Comparison of ENCODE assay signal across 10 mouse cellular contexts in genomic region chr3:154328721-154329322, GRCm38 (mm10). TPM values are rescaled to one million over a fixed set of nuclear protein-coding genes. Genes with fewer than 3 reads are reported as not detected.
DNase-seq lines count a peak whose midpoint lies in the region; ATAC-seq and TF ChIP-seq lines count a peak whose summit lies in the region.
"Had no signal": no experiment of that assay in that cellular context is flagged by ENCODE, and none has a peak within 500 bp of the region (broad histone marks: within the 10 kb centered on the region; RNA-seq: fewer than 3 reads in every experiment).

No protein-coding gene starts in this region.

- peaks cover 21% of the 10 kb centered on the region for H3K4me1 ChIP-seq in heart, embryonic 11.5 days (ENCODE audit: control insufficient read depth, insufficient read depth, low read length)
- H3K4me1 ChIP-seq in ES-E14 (ENCODE audit: control insufficient read depth in 2 of 2, insufficient read depth in 2 of 2, low read length in 2 of 2, poor library complexity in 1 of 2): peaks cover 0 to 3% of the 10 kb centered on the region in 2 experiments; a peak in 1 of 4 replicates
- H3K4me1 ChIP-seq in hindbrain, embryonic 10.5 days (replicated peaks): peaks cover 41% of the 10 kb centered on the region
- peaks cover 37% of the 10 kb centered on the region for H3K4me1 ChIP-seq in midbrain, embryonic 10.5 days

- ATAC-seq in heart, embryonic 11.5 days (replicated peaks; ENCODE audit: insufficient number of reproducible peaks, low FRiP score, low TSS enrichment): no peak
- no peak for ATAC-seq in megakaryocyte progenitor cell, adult 5-6 weeks (replicated peaks; ENCODE audit: poor library complexity)

- in situ Hi-C loops in ES-E14 (cut with MboI; ENCODE audit: low sequenced_read_pairs in 2 of 2, unreplicated experiment in 2 of 2): no loop called here

- H3K36me3 ChIP-seq in heart, embryonic 11.5 days (ENCODE audit: control insufficient read depth, insufficient read depth, low read length): no peaks in the 10 kb centered on the region
- H3K36me3 ChIP-seq in ES-E14 (ENCODE audit: control insufficient read depth, insufficient read depth, low read length, poor library complexity, severe bottlenecking): no peaks in the 10 kb centered on the region
- no peaks in the 10 kb centered on the region for H3K36me3 ChIP-seq in hindbrain, embryonic 10.5 days
- H3K36me3 ChIP-seq in midbrain, embryonic 10.5 days: no peaks in the 10 kb centered on the region

- peaks cover 81% of the 10 kb centered on the region for H3K27me3 ChIP-seq in heart, embryonic 11.5 days (ENCODE audit: control insufficient read depth, insufficient read depth, low read length)
- peaks cover 100% of the 10 kb centered on the region for H3K27me3 ChIP-seq in hindbrain, embryonic 10.5 days (ENCODE audit: insufficient read depth, poor library complexity, severe bottlenecking)
- H3K27me3 ChIP-seq in midbrain, embryonic 10.5 days (ENCODE audit: low read depth, poor library complexity, severe bottlenecking): peaks cover 99% of the 10 kb centered on the region

- no peaks in the 10 kb centered on the region for H3K9me3 ChIP-seq in heart, embryonic 11.5 days (replicated peaks; ENCODE audit: control insufficient read depth, low read length)
- no peaks in the 10 kb centered on the region for H3K9me3 ChIP-seq in ES-E14 (ENCODE audit: control insufficient read depth, insufficient read depth, low read depth, low read length)
- no peaks in the 10 kb centered on the region for H3K9me3 ChIP-seq in hindbrain, embryonic 10.5 days
- no peaks in the 10 kb centered on the region for H3K9me3 ChIP-seq in midbrain, embryonic 10.5 days (replicated peaks)

- DNase-seq in heart, adult 18-20 months: no peak
- no peak for DNase-seq in ES-E14 (ENCODE audit: low read depth, low spot score)
- DNase-seq in hindbrain, embryonic 10.5 days (ENCODE audit: low spot score): no peak
- no peak for DNase-seq in midbrain, embryonic 10.5 days (ENCODE audit: low spot score)
- no peak for DNase-seq in layer of hippocampus, postnatal 25 days (ENCODE audit: extremely low spot score in 1 of 2, low spot score in 1 of 2)
- no peak for DNase-seq in cerebellum, adult 8-10 months

- peak overlapping the region; percentile 48 for H3K4me3 ChIP-seq in heart, embryonic 11.5 days (ENCODE audit: low read depth, low read length)
- H3K4me3 ChIP-seq in ES-E14 (ENCODE audit: insufficient read depth in 1 of 2, low read depth in 1 of 2, low read length in 2 of 2, poor library complexity in 1 of 2, severe bottlenecking in 1 of 2): peak overlapping the region; percentile 32 to 53; a peak in 3 of 4 replicates
- peak overlapping the region; percentile 60 for H3K4me3 ChIP-seq in hindbrain, embryonic 10.5 days
- H3K4me3 ChIP-seq in midbrain, embryonic 10.5 days: peak overlapping the region; percentile 54

- H3K9ac ChIP-seq in heart, embryonic 11.5 days (ENCODE audit: low read depth, low read length): no peak overlapping the region
- no peak overlapping the region for H3K9ac ChIP-seq in ES-E14 (ENCODE audit: insufficient read depth, low read depth, low read length, poor library complexity, severe bottlenecking)

- 1% methylated on average over 22 of the region's 22 CpGs for WGBS in heart, embryonic 11.5 days (ENCODE audit: insufficient replicate concordance)
- WGBS in hindbrain, embryonic 10.5 days: under 1% methylated on average over 22 of the region's 22 CpGs
- WGBS in midbrain, embryonic 10.5 days: 1% methylated on average over 22 of the region's 22 CpGs

- H3K27ac ChIP-seq in heart, embryonic 11.5 days (ENCODE audit: low read depth, low read length): no peak overlapping the region
- H3K27ac ChIP-seq in ES-E14 (ENCODE audit: insufficient read depth, low read depth, low read length, poor library complexity, severe bottlenecking): no peak overlapping the region
- H3K27ac ChIP-seq in hindbrain, embryonic 10.5 days: peak overlapping the region; percentile 83
- peak overlapping the region; percentile 73; the same call in 1 of the 2 replicates for H3K27ac ChIP-seq in midbrain, embryonic 10.5 days (replicated peaks)

- H3K4me2 ChIP-seq in heart, embryonic 11.5 days: peak overlapping the region; percentile 76

TF ChIP-seq in ES-E14, 5 proteins besides CTCF, POLR2A, EP300 and RAD21:
- TF ChIP-seq HCFC1 (IDR thresholded peaks at IDR 0.05; ENCODE audit: borderline replicate concordance, insufficient read depth, low read length) (no peak), ZC3H11A (IDR thresholded peaks at IDR 0.05; ENCODE audit: borderline replicate concordance, low read depth, low read length) (no peak), ZNF384 (IDR thresholded peaks at IDR 0.05; ENCODE audit: low read depth, low read length) (no peak), MAFK (IDR thresholded peaks at IDR 0.05; ENCODE audit: insufficient read depth, low read depth, low read length) (no peak), CHD2 (IDR thresholded peaks at IDR 0.05; ENCODE audit: low read depth, low read length) (no peak)

RNA-seq across cellular contexts. Expression of gene Lhx8, which starts 1.6 kb away (rescaled TPM):
- 0.27 and 0.59 TPM in 2 replicates for polyA plus RNA-seq in heart, embryonic 11.5 days (2014; fragmentation: Nextera tagmentation; extraction: Ambion mirVana)
- total RNA-seq in heart, adult 18-20 months (2021): not detected
- not detected in 2 replicates for total RNA-seq in ES-E14 (2012; rRNA removed)
- 2.8 TPM in 2 replicates for polyA plus RNA-seq in hindbrain, embryonic 10.5 days (2016; fragmentation: Nextera tagmentation; extraction: Ambion mirVana)
- polyA plus RNA-seq in midbrain, embryonic 10.5 days (2016; fragmentation: Nextera tagmentation; extraction: Ambion mirVana): 0.31 and 0.84 TPM in 2 replicates
- not detected for total RNA-seq in layer of hippocampus, postnatal 25 days (2021)
- not detected in 2 replicates for total RNA-seq in megakaryocyte progenitor cell, adult 5-6 weeks (2015)
- total RNA-seq in megakaryocyte progenitor cell, adult 5-6 weeks (2017): not detected in 2 replicates
- total RNA-seq: heart, postnatal 14 days; neutrophil, adult 5-6 weeks had no signal

Comparison
In these comparisons a context has a peak if more than half of its experiments do, and no peak if none do; other contexts are left out.
1. H3K27ac ChIP-seq: peak in hindbrain, embryonic 10.5 days (single experiment) and midbrain, embryonic 10.5 days (single experiment); none in heart, embryonic 11.5 days (single experiment) and ES-E14 (single experiment).
2. Peak in every context shown above with its lines, with median percentiles within 50 percentile points of each other: H3K4me3 ChIP-seq.